Mouse (Mus musculus): Measurements from ENCODE around the gene Slc25a47. TPM values are rescaled to one million over a fixed set of nuclear protein-coding genes. Genes with fewer than 3 reads are reported as not detected.

The Slc25a47 gene
- polyA plus RNA-seq, 2 experiments: 3.4 to 3.9 TPM

DNA sequence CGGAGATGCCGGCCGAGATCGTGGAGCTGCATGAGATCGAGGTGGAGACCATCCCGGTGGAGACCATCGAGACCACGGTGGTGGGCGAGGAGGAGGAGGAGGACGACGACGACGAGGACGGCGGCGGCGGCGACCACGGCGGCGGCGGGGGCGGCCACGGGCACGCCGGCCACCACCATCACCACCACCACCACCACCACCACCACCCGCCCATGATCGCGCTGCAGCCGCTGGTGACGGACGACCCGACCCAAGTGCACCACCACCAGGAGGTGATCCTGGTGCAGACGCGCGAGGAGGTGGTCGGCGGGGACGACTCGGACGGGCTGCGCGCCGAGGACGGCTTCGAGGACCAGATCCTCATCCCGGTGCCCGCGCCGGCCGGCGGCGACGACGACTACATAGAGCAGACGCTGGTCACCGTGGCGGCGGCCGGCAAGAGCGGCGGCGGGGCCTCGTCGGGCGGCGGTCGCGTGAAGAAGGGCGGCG, 42.3 kb upstream of the Slc25a47 start:
- Histone ChIP-seq H3K36me3 (replicated peaks; ENCODE audit: control insufficient read depth, insufficient read depth, low read depth) (no peaks in the 10 kb centered on the region; the same call in 1 of the 2 replicates), H3K9ac (replicated peaks) (peak overlapping the region; percentile 93), H3K27me3 (ENCODE audit: control insufficient read depth, insufficient read depth, low read length) (no peaks in the 10 kb centered on the region), H3K4me1 (replicated peaks; ENCODE audit: control insufficient read depth in 2 of 2, insufficient read depth in 2 of 2, low read length in 1 of 2) (peaks cover 32 to 41% of the 10 kb centered on the region in 2 experiments), H3K27ac (peak overlapping the region; percentile 90), H3K4me3 (ENCODE audit: insufficient read depth in 1 of 2, low read depth in 2 of 2, low read length in 2 of 2) (peak overlapping the region; percentile 80 to 98), H3K9me3 (ENCODE audit: control insufficient read depth, low read length) (no peaks in the 10 kb centered on the region), H3K4me2 (ENCODE audit: low read depth) (peak overlapping the region; percentile 64)
- no peak for ATAC-seq (ENCODE audit: insufficient read depth)
- TF ChIP-seq EP300 (IDR thresholded peaks at IDR 0.05; ENCODE audit: low read depth): no peak
- TF ChIP-seq CTCF (IDR thresholded peaks at IDR 0.05; ENCODE audit: low read depth): no peak
- under 1% methylated on average over 63 of the region's 71 CpGs for WGBS (ENCODE audit: insufficient replicate concordance)
- no peak for DNase-seq (ENCODE audit: low read depth in 3 of 3, low spot score in 3 of 3)

DNA sequence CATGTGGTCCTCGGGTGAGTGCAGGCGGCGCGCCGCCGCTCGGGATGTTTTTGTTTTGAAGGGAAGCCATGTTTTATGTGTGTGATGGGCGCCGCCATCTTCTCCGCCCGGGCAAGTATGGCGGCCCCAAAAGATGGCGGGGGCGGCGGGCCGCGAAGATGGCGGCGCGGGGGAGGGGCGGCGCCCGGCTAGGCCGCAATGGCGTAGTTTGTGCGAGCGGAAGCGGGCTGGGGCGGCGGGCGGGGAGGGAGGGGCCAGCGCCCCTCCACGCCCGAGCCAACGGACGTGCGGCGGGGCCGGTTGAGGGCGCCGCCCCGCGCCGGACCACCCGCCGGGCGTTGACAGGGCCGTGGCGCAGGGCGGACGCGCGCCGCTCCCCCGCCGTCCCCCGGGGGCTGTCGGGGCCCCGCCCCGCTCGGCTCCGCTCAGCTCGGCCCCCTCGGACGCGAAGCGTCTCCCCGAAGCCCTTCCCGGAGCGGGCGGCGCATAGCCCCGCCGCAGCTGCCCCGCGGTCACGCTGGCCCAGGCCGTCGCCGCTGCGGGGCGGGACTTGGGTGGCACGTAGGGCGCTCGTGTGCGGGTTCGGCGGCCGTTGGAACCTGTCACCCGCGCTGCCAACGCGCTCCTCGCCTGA, 41.7 kb upstream of the Slc25a47 start:
- peak; percentile 73 to 76 (median 73) for DNase-seq (ENCODE audit: low read depth in 3 of 3, low spot score in 3 of 3)
- Histone ChIP-seq H3K36me3 (replicated peaks; ENCODE audit: control insufficient read depth, insufficient read depth, low read depth) (no peaks in the 10 kb centered on the region; the same call in 1 of the 2 replicates), H3K4me2 (ENCODE audit: low read depth) (peak overlapping the region; percentile 72), H3K4me3 (ENCODE audit: insufficient read depth in 1 of 2, low read depth in 2 of 2, low read length in 2 of 2) (peak overlapping the region; percentile 80 to 98), H3K9ac (replicated peaks) (peak overlapping the region; percentile 93), H3K27me3 (ENCODE audit: control insufficient read depth, insufficient read depth, low read length) (no peaks in the 10 kb centered on the region), H3K27ac (peak overlapping the region; percentile 90), H3K9me3 (ENCODE audit: control insufficient read depth, low read length) (no peaks in the 10 kb centered on the region), H3K4me1 (replicated peaks; ENCODE audit: control insufficient read depth in 2 of 2, insufficient read depth in 2 of 2, low read length in 1 of 2) (peaks cover 29 to 38% of the 10 kb centered on the region in 2 experiments)
- ATAC-seq (ENCODE audit: insufficient read depth): peak; percentile 67
- TF ChIP-seq CTCF (IDR thresholded peaks at IDR 0.05; ENCODE audit: low read depth): no peak
- TF ChIP-seq EP300 (IDR thresholded peaks at IDR 0.05; ENCODE audit: low read depth): no peak
- WGBS (ENCODE audit: insufficient replicate concordance): under 1% methylated on average over 86 of the region's 94 CpGs

DNA sequence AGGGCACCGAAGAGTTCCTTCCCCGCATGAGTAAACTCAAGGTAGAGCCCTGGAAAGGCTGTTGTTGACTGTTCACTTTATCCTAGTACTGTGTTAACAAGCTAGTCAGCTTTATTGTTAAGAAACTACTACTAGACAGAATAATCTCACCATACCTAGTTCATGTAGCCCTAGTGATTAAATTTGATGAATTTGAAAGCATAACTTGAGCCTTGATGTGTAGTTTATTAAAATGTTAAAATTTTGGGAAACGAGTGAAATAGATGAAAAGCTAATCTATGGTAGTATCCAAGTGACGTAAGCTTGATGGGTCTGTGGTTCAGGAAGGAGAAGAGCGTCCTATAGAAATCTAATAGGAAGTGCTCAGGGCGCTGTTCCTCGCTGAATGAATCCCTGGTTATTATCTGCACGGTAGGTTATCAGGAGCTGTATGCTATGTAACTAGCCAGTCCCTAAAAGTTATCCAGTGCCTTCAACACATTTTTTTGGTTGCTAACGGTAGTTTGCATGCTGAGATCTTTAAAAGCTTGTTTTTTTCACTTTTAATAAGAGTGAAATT, 40.8 kb upstream of the Slc25a47 start:
- Histone ChIP-seq H3K4me1 (replicated peaks; ENCODE audit: control insufficient read depth in 2 of 2, insufficient read depth in 2 of 2, low read length in 1 of 2) (peaks cover 27 to 32% of the 10 kb centered on the region in 2 experiments), H3K27me3 (ENCODE audit: control insufficient read depth, insufficient read depth, low read length) (no peaks in the 10 kb centered on the region), H3K4me3 (ENCODE audit: insufficient read depth in 1 of 2, low read depth in 2 of 2, low read length in 2 of 2) (peak overlapping the region; percentile 80 to 98), H3K9ac (replicated peaks) (peak overlapping the region; percentile 93), H3K36me3 (replicated peaks; ENCODE audit: control insufficient read depth, insufficient read depth, low read depth) (no peaks in the 10 kb centered on the region; the same call in 1 of the 2 replicates), H3K9me3 (ENCODE audit: control insufficient read depth, low read length) (no peaks in the 10 kb centered on the region), H3K4me2 (ENCODE audit: low read depth) (peak overlapping the region; percentile 72), H3K27ac (peak overlapping the region; percentile 90)
- WGBS (ENCODE audit: insufficient replicate concordance): 2% methylated on average over 9 of the region's 9 CpGs
- no peak for ATAC-seq (ENCODE audit: insufficient read depth)
- TF ChIP-seq CTCF (IDR thresholded peaks at IDR 0.05; ENCODE audit: low read depth) (no peak), EP300 (IDR thresholded peaks at IDR 0.05; ENCODE audit: low read depth) (no peak)
- DNase-seq (ENCODE audit: low read depth in 3 of 3, low spot score in 3 of 3): peak; percentile 41 to 57 (median 45)

DNA sequence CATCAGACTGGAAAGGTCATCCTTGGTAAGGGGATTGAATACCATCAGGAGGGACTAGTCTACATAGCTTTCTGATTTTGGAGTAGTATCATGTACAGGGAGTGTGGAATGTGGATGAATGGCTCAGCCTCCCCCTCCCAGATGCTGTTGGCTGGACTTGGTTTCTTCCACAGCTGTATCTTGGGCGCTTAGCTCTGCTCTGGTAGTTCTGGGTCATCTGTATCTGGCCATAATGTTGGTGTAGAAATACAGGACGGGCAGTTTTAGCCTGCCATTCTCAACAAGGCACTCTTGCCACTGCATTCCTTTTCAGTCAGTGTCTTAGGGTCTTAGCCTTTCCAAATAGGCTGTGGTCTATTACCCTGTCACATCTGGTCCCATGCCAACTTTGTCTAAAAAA, 34.2 kb upstream of the Slc25a47 start:
- Histone ChIP-seq H3K4me2 (ENCODE audit: low read depth) (no peak overlapping the region), H3K9me3 (ENCODE audit: control insufficient read depth, low read length) (no peaks in the 10 kb centered on the region), H3K27me3 (ENCODE audit: control insufficient read depth, insufficient read depth, low read length) (no peaks in the 10 kb centered on the region), H3K36me3 (replicated peaks; ENCODE audit: control insufficient read depth, insufficient read depth, low read depth) (no peaks in the 10 kb centered on the region; the same call in none of the 2 replicates), H3K4me3 (ENCODE audit: insufficient read depth in 1 of 2, low read depth in 2 of 2, low read length in 2 of 2) (no peak overlapping the region), H3K27ac (no peak overlapping the region), H3K4me1 (replicated peaks; ENCODE audit: control insufficient read depth in 2 of 2, insufficient read depth in 2 of 2, low read length in 1 of 2) (peaks cover 12 to 16% of the 10 kb centered on the region in 2 experiments), H3K9ac (replicated peaks) (no peak overlapping the region)
- no peak for DNase-seq (ENCODE audit: low read depth in 3 of 3, low spot score in 3 of 3)
- TF ChIP-seq CTCF (IDR thresholded peaks at IDR 0.05; ENCODE audit: low read depth) (no peak), EP300 (IDR thresholded peaks at IDR 0.05; ENCODE audit: low read depth) (no peak)
- no peak for ATAC-seq (ENCODE audit: insufficient read depth)
- WGBS (ENCODE audit: insufficient replicate concordance): 81% methylated on average over 2 of the region's 2 CpGs

GRCm38 (mm10) chr12:108804388-108804787, 31.5 kb upstream of the Slc25a47 start:
- no peak for TF ChIP-seq CTCF (IDR thresholded peaks at IDR 0.05; ENCODE audit: low read depth)
- no peak for TF ChIP-seq EP300 (IDR thresholded peaks at IDR 0.05; ENCODE audit: low read depth)
- no peaks in the 10 kb centered on the region for H3K27me3 ChIP-seq (ENCODE audit: control insufficient read depth, insufficient read depth, low read length)
- H3K4me2 ChIP-seq (ENCODE audit: low read depth): no peak overlapping the region
- peaks cover 8% of the 10 kb centered on the region for H3K36me3 ChIP-seq (replicated peaks; ENCODE audit: control insufficient read depth, insufficient read depth, low read depth)
- ATAC-seq (ENCODE audit: insufficient read depth) (no peak), DNase-seq (ENCODE audit: low read depth in 3 of 3, low spot score in 3 of 3) (no peak)
- H3K4me3 ChIP-seq (ENCODE audit: insufficient read depth in 1 of 2, low read depth in 2 of 2, low read length in 2 of 2): no peak overlapping the region
- H3K27ac ChIP-seq: no peak overlapping the region
- 79% methylated on average over 2 of the region's 2 CpGs for WGBS (ENCODE audit: insufficient replicate concordance)
- no peak overlapping the region; the same call in 1 of the 2 replicates for H3K9ac ChIP-seq (replicated peaks)
- H3K4me1 ChIP-seq (replicated peaks; ENCODE audit: control insufficient read depth in 2 of 2, insufficient read depth in 2 of 2, low read length in 1 of 2): peaks cover 0 to 5% of the 10 kb centered on the region in 2 experiments; a peak in 1 of 4 replicates
- no peaks in the 10 kb centered on the region for H3K9me3 ChIP-seq (ENCODE audit: control insufficient read depth, low read length)
